Mouse (Mus musculus) G1E (cell line): ENCODE results near the gene Mrgprb5.

Experiments
- CTCF ChIP-seq: IDR thresholded peaks from 2 replicates; pipeline ENCODE4 v1.5.1; 2012; ENCODE audit warnings: low read depth, low read length, inconsistent platforms, mixed read lengths
- GATA1 ChIP-seq: IDR thresholded peaks from 2 replicates; pipeline ENCODE4 v1.6.1; 2012; ENCODE audit warnings: borderline replicate concordance, low read length, inconsistent platforms, mixed read lengths
- GATA2 ChIP-seq: IDR thresholded peaks from 2 replicates; pipeline ENCODE4 v1.6.1; 2012; ENCODE audit warnings: low read depth, low read length, inconsistent platforms, borderline replicate concordance
- POLR2AphosphoS5 ChIP-seq: IDR thresholded peaks from 2 replicates; pipeline ENCODE4 v1.6.1; 2012; ENCODE audit warnings: low read depth, low read length, inconsistent platforms; ENCODE audit not compliant: insufficient replicate concordance
- TAL1 ChIP-seq: conservative IDR thresholded peaks from 2 replicates; pipeline ENCODE4 v1.6.1; 2012; ENCODE audit warnings: low read depth, low read length, inconsistent platforms, mixed read lengths

DNA sequence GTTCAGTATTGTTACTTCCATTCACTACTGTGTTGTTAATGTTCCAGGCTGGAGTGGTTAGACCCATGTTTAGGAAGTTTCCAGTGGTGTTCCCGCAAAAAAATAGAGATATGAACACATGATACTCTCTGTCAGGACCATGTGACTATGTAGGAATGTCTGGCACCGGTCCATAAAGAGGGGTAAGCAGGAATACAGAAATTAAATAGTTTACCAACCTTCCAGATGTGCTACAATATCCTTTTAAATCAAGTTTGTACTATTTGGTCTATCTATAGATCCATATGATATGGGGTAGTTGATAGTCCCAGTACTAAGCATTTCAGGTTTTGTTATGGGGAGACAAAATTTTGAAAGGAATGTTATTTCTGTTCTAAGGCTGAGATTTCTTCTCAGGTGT is at the start of gene Mrgprb5:
- TF ChIP-seq CTCF (no peak), GATA1 (no peak), POLR2AphosphoS5 (no peak), TAL1 (no peak), GATA2 (no peak)
